Mouse (Mus musculus) heart, embryonic 14.5 days (tissue): Measurements from ENCODE around the gene Megf6. TPM values are rescaled to one million over a fixed set of nuclear protein-coding genes. Genes with fewer than 3 reads are reported as not detected.

ENCODE experiments used
- ATAC-seq: fragments of 200-750 bp; cut with Nextera tagmentation; 2 replicates; pipeline ENCODE4 v1.8.0; 2017; ENCODE audit warnings: low read depth, moderate TSS enrichment; ENCODE audit not compliant: insufficient number of reproducible peaks, insufficient read depth, low FRiP score
- H3K27ac ChIP-seq, 2 experiments: fragments of 200-500 bp in 1 of 2; fragments of 300-500 bp in 1 of 2; sonication (generic) in 1 of 2; replicated peaks in 1 of 2; 2 replicates each; pipeline ENCODE4 v1.5.1; 2012 to 2014; ENCODE audit warnings: low read depth in 2 of 2, low read length in 2 of 2, control low read depth in 1 of 2, mild to moderate bottlenecking in 1 of 2, mixed read lengths in 1 of 2; ENCODE audit not compliant: control insufficient read depth in 1 of 2, insufficient read depth in 1 of 2
- H3K27me3 ChIP-seq: fragments of 300-500 bp; sonication (generic); 2 replicates; pipeline ENCODE4 v1.6.1; 2014; ENCODE audit warnings: mild to moderate bottlenecking, low read length, control low read depth; ENCODE audit not compliant: control insufficient read depth, insufficient read depth
- H3K36me3 ChIP-seq: fragments of 300-500 bp; sonication (generic); 2 replicates; pipeline ENCODE4 v1.6.1; 2014; ENCODE audit warnings: mild to moderate bottlenecking, control low read depth, low read length, mixed read lengths; ENCODE audit not compliant: control insufficient read depth, insufficient read depth
- H3K4me1 ChIP-seq, 2 experiments: fragments of 200-500 bp in 1 of 2; fragments of 300-500 bp in 1 of 2; sonication (generic) in 1 of 2; 2 replicates each; pipeline ENCODE4 v1.6.1; 2012 to 2014; ENCODE audit warnings: low read length in 2 of 2, control low read depth in 1 of 2, mixed read lengths in 1 of 2; ENCODE audit not compliant: control insufficient read depth in 2 of 2, insufficient read depth in 2 of 2
- H3K4me2 ChIP-seq: fragments of 300-500 bp; sonication (generic); 2 replicates; pipeline ENCODE4 v1.6.1; 2014; ENCODE audit warnings: mild to moderate bottlenecking, low read length
- H3K4me3 ChIP-seq, 2 experiments: fragments of 200-500 bp in 1 of 2; fragments of 300-500 bp in 1 of 2; sonication (generic) in 1 of 2; 2 replicates each; pipeline ENCODE4 v1.5.1; 2012 to 2014; ENCODE audit warnings: low read length in 2 of 2, mild to moderate bottlenecking in 2 of 2, control low read depth in 1 of 2, low read depth in 1 of 2, moderate library complexity in 1 of 2; ENCODE audit not compliant: control insufficient read depth in 1 of 2, insufficient read depth in 1 of 2
- H3K9ac ChIP-seq: fragments of 300-500 bp; sonication (generic); 2 replicates; pipeline ENCODE4 v1.6.1; 2014; ENCODE audit warnings: mild to moderate bottlenecking, low read length
- H3K9me3 ChIP-seq: fragments of 300-500 bp; sonication (generic); 2 replicates; pipeline ENCODE4 v1.6.1; 2016; ENCODE audit warnings: low read length, control low read depth; ENCODE audit not compliant: control insufficient read depth
- WGBS: fragments of 180-500 bp; shearing (Covaris S2); extraction: QIAGEN DNeasy Blood & Tissue Kit; methylation state at CpG from one replicate; pipeline ENCODE4 v1.1.7; 2014; 5-methylcytosine and 5-hydroxymethylcytosine counted together
- polyA plus RNA-seq: library from polyadenylated mRNA; unstranded; fragments of >200 nt; fragmentation: Nextera tagmentation; extraction: Ambion mirVana; gene quantifications from 2 replicates; pipeline ENCODE4 v1.2.1, GENCODE M21; 2014

The Megf6 gene
- polyA plus RNA-seq, 1 experiment from 2014 or later = 39.8 TPM

DNA sequence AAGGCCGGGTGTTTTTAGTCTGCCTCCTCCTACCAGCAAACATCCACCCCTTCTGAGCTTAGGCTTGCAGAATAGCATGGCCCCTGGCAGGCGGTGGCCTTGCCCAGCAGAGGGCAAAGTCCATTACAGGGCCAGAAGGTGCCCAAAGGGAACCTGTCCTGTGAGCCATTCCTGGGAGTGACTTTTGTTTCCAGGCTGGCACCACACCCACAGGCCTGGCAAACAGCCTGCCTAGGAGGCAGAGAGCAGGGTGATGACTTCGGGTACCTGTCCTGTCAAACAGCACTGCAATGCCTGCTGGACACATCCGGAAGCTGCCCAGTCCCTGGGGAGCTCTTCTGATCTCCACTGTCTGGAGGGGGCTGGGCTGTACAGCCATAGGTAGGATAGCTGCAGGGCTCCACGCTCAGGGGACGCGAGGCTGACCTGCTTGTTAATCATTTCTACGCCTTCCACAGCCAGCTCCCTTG is 123.8 kb downstream of the Megf6 start:
- Histone ChIP-seq H3K4me3 (no peak overlapping the region), H3K4me1 (peaks cover 16 to 21% of the 10 kb centered on the region in 2 experiments), H3K4me2 (no peak overlapping the region), H3K9ac (no peak overlapping the region), H3K36me3 (no peaks in the 10 kb centered on the region), H3K9me3 (no peaks in the 10 kb centered on the region), H3K27me3 (peaks cover 5% of the 10 kb centered on the region; the same call in 1 of the 2 replicates), H3K27ac (peak overlapping the region in 1 of 2 experiments; percentile 12; a peak in 2 of 4 replicates)
- ATAC-seq = no peak; the same call in 1 of the 2 replicates
- 40% methylated on average over 8 of the region's 8 CpGs for WGBS

DNA sequence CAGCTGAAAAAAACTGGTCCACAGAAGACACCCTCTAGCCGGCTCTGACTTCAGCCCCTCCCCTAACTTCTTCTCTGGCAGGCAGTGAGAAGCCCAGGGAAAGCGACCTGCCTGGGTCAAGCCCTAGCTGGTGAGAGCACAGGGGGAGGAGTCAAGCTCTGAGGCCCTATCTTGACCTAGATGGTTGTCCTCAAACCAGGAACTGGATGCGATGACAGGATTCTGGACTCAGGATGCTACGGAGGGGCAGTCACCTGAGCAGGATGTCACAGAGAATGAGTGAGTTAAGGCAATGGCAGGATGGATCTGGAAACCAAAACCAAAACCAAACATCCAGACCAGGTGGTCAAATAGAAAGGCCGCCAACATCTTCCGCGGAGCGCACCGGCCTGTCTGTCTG is 127.2 kb downstream of the Megf6 start:
- Histone ChIP-seq H3K27ac (no peak overlapping the region), H3K36me3 (no peaks in the 10 kb centered on the region), H3K4me1 (peaks cover 18 to 24% of the 10 kb centered on the region in 2 experiments), H3K4me3 (no peak overlapping the region), H3K4me2 (no peak overlapping the region), H3K9ac (no peak overlapping the region), H3K27me3 (peaks cover 22% of the 10 kb centered on the region), H3K9me3 (no peaks in the 10 kb centered on the region)
- 35% methylated on average over 9 of the region's 9 CpGs for WGBS
- ATAC-seq = no peak

DNA sequence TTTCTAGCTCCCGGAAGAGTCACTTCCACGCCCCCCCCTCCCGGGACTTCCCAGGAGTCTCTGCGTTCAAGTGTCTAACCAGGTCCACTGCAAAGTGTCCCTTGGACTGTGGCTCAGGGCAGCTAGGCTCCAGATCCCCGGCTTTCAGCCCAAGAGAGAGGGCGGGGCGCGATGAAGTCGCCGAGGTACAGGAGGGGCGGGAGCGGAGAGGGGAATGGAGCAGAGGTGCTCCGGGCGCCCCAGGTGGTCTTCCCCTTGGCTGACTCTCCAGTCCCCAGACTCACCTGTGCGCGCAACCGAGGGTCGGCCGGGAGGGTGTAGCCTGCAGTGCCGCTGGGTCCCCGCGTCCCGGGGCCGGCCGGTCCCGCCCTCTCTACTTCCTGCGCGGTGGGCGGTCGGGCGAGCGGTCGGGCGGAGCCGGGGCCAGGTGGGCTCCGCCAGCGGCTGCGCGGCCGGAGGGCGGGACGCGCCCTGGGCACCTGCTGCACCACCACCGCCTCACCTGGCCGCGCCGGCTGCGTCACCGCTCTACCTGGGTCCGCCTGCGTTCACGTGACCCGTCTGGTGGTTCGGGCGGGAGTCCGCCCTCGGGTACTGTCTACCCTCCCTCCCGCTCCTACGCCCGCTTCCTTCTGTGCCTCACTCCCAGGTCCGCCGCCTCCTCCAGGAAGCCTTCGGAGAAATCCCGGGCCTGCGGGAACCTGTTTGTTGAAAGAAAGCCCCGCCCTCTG is 129.2 kb downstream of the Megf6 start:
- WGBS = 1% methylated on average over 57 of the region's 66 CpGs
- H3K4me3 ChIP-seq = peak overlapping the region; percentile 48 to 55
- peak overlapping the region; percentile 69 for H3K4me2 ChIP-seq
- H3K27me3 ChIP-seq = peaks cover 22% of the 10 kb centered on the region
- H3K36me3 ChIP-seq = no peaks in the 10 kb centered on the region
- no peak overlapping the region for H3K27ac ChIP-seq
- ATAC-seq = no peak
- no peaks in the 10 kb centered on the region for H3K9me3 ChIP-seq
- H3K9ac ChIP-seq = peak overlapping the region; percentile 48
- H3K4me1 ChIP-seq = peaks cover 4 to 6% of the 10 kb centered on the region in 2 experiments; a peak in 1 of 4 replicates

DNA sequence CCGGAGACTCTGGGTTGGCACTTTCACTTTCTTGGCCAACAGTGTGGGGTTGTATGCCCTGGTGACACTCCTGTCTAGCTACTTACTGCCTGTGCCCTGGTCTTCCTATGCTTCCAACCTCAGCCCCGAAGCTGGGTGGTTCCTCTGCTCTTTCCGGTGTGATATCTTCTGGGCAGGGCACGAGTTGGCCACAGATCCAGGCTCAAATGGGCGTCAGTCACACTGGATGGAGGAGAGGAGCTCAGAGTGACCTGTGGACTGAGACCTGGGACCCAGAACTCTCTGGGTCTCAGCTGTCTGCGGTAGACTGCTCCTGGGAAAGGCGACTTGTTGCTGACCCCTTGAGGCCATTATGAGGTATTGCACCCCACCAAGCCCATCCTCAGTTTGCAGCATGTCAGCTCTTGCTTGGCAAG is 130.9 kb downstream of the Megf6 start, which contains the start of gene Arhgef16:
Gene Arhgef16 (minus strand): TSS at position 211 of the 416 bp plus-strand sequence.
- Histone ChIP-seq H3K4me3 (no peak within 1 kb of the TSS), H3K4me2 (0 out of 2 replicates have a peak within 1 kb of the TSS, but pooled peaks have one; percentile 21), H3K27ac (no peak within 1 kb of the TSS), H3K9ac (no peak within 1 kb of the TSS), H3K4me1 (peaks cover 4 to 6% of the 10 kb centered on the region in 2 experiments; a peak in 1 of 4 replicates), H3K27me3 (peaks cover 22% of the 10 kb centered on the region), H3K36me3 (no peaks in the 10 kb centered on the region), H3K9me3 (0 out of 2 replicates have a peak, but pooled peaks cover 2% of the 10 kb centered on the region)
- 16% methylated on average over 7 of the region's 7 CpGs for WGBS
- no peak for ATAC-seq

DNA sequence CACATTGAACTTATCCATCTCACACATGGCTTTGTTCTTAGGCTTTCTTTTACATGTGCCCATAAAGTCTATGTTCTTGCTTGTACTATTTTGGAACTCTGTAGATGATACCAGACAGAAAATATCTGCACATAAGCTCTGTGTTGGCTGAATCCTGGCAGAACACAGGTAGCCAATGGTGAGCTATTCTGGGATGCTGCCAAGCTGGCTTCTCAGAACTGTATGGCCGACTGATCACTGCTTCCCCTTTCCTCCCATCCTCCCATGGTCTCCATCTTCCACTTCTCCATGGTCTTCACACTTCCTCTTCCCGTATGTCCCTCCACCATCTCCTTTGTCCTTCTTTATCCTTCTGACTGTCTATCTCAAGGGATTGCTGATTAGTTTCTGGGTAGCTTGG is 138.6 kb downstream of the Megf6 start:
- Histone ChIP-seq H3K36me3 (no peaks in the 10 kb centered on the region), H3K9me3 (0 out of 2 replicates have a peak, but pooled peaks cover 2% of the 10 kb centered on the region), H3K4me1 (no peaks in the 10 kb centered on the region), H3K27ac (no peak overlapping the region), H3K4me2 (no peak overlapping the region), H3K9ac (no peak overlapping the region), H3K4me3 (no peak overlapping the region), H3K27me3 (no peaks in the 10 kb centered on the region)
- WGBS = 72% methylated on average over 2 of the region's 2 CpGs
- ATAC-seq = no peak

DNA sequence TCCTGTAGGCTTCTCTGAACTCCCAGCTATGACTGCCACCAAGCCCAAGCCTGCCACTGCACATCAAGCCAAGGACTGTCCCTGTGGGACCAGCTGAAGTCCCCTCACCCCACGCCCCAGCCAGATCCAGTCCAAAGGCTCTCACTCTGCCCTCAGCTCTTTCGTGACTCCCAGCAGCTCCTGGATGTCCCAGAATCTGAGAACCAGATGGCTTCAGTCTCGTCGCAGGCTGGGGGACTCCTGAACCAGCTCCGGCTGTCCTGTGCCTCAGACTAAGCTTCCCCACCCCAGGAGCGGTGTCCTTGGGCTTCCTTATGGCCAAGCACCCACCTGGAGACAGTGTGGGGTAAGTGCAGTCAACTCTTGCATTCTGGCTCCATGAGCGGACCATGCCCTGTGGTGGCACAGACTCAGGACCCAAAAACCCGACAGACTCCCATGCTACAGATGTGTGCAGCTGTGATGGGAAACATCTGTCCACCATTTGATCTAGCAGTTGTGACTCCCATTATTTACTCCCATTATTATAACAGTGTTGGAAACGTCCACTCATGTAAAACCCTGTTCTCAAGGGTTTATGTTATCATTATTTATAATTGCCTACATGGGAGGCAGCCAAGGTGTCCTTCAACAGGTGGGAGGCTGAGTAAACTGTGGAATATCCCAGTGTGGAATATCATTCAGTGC is 140.2 kb downstream of the Megf6 start:
- Histone ChIP-seq H3K36me3 (no peaks in the 10 kb centered on the region), H3K4me2 (no peak overlapping the region), H3K9ac (no peak overlapping the region), H3K4me1 (no peaks in the 10 kb centered on the region), H3K9me3 (0 out of 2 replicates have a peak, but pooled peaks cover 2% of the 10 kb centered on the region), H3K4me3 (no peak overlapping the region), H3K27me3 (no peaks in the 10 kb centered on the region), H3K27ac (no peak overlapping the region)
- ATAC-seq = no peak
- 76% methylated on average over 9 of the region's 9 CpGs for WGBS

DNA sequence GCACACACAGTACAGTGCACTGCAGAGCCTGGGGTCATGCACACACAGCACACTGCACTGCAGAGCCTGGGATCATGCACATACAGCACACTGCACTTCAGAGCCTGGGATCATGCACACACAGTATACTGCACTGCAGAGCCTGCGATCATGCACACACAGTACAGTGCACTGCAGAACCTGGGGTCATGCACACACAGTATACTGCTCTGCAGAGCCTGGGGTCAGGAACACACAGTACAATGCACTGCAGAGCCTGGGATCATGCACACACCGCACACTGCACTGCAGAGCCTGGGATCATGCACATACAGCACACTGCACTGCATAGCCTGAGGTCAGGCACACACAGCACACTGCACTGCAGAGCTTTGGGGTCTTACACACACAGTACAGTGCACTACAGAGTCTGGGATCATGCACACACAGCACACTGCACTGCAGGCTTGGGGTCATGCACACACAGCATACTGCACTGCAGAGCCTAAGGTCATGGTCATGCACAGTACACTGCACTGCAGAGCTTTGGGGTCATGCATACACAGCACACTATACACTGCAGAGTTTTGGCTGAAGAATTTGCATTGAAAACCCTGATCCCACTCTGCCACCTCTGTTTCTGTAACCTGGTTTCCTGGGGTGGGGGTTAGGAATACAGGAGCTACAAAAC is 141.7 kb downstream of the Megf6 start:
- Histone ChIP-seq H3K4me2 (no peak overlapping the region), H3K36me3 (no peaks in the 10 kb centered on the region), H3K9me3 (no peaks in the 10 kb centered on the region), H3K4me1 (no peaks in the 10 kb centered on the region), H3K27me3 (no peaks in the 10 kb centered on the region), H3K9ac (no peak overlapping the region), H3K4me3 (no peak overlapping the region), H3K27ac (no peak overlapping the region)
- ATAC-seq = no peak
- 87% methylated on average over 2 of the region's 2 CpGs for WGBS
